Mouse (Mus musculus) urinary bladder, adult 2 months (tissue): ENCODE data around the gene Gas7. TPM values are rescaled to one million over a fixed set of nuclear protein-coding genes. Genes with fewer than 3 reads are reported as not detected.

Source experiments
- DNase-seq: peaks from one replicate; pipeline ENCODE4 v3.0.0; 2022; ENCODE audit warnings: low spot score
- polyA plus RNA-seq: library from polyadenylated mRNA; depleted of rRNA; stranded (reverse); fragments of >200 nt; gene quantifications from 2 replicates; pipeline ENCODE4 v1.2.3, GENCODE M21; 2012

The Gas7 gene
- polyA plus RNA-seq, 1 experiment = 10.5 TPM

GRCm38 (mm10) chr11:67655236-67655959 lies 200.2 kb downstream of the Gas7 start:
- no peak for DNase-seq

- DNase-seq = no peak
These were observed 201.1 kb downstream of the Gas7 start for GRCm38 (mm10) chr11:67656366-67656765.

GRCm38 (mm10) chr11:67656811-67657210 lies 201.6 kb downstream of the Gas7 start:
- no peak for DNase-seq

- DNase-seq = no peak
These were observed 202.6 kb downstream of the Gas7 start for GRCm38 (mm10) chr11:67657685-67658382.

GRCm38 (mm10) chr11:67661465-67661864 lies 206.2 kb downstream of the Gas7 start:
- no peak for DNase-seq

DNA sequence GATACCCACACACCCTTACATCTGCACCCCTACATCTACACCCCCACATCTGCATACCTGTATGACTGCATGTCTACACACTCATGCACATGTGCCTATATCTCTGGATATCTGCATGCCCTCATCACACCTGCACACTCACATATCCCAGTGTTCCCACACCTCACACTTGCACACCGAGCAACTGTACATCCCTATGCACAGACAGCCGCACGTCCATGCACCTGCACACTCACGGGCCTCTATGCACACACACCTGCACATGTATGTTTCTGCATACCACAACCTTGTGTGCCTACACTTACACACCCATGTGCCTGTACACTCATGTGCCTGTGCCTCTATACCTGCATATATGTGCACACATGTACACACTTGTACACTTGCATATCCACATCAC lies 208.2 kb downstream of the Gas7 start:
- no peak for DNase-seq

DNA sequence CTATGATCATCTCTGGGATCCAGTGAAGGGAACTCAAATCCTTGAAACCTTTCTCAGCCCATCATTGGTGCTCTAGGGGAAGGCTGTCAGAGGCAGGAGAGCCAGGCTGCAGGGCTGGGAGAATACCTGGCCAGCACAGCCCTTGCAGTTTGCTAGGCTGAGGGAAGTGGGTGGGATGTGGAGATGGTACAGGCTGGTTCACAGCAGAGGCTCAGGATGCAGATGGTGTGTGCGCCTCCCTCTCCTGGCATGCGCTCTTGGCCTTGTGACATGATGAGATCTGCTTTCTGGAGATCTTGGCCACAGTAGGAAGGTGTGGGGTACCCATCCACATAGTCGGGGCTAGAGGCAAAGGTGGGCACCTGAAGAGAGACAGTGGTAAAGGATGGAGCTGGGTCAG lies 209.0 kb downstream of the Gas7 start:
- no peak for DNase-seq

- DNase-seq = no peak
These were observed 209.7 kb downstream of the Gas7 start for GRCm38 (mm10) chr11:67664918-67665317.

DNA sequence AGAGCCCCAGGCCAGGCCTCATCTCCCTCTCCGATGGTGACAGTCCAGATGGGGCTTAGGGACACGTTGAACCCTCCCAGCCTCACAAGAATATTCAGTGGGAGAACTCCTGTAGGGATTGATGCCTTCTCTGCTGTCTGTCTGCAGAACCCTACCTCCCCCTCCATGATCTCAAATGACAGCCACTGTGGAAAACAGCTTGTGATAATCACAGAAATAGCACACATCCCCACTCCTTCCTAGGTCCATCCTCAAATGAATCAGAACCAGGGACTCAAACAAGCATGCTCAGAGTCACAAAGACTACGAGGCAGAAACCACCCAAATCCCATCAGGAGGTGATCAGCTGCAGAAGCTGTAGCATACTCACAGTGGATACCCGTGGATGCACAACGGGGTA lies 210.9 kb downstream of the Gas7 start:
- no peak for DNase-seq

DNA sequence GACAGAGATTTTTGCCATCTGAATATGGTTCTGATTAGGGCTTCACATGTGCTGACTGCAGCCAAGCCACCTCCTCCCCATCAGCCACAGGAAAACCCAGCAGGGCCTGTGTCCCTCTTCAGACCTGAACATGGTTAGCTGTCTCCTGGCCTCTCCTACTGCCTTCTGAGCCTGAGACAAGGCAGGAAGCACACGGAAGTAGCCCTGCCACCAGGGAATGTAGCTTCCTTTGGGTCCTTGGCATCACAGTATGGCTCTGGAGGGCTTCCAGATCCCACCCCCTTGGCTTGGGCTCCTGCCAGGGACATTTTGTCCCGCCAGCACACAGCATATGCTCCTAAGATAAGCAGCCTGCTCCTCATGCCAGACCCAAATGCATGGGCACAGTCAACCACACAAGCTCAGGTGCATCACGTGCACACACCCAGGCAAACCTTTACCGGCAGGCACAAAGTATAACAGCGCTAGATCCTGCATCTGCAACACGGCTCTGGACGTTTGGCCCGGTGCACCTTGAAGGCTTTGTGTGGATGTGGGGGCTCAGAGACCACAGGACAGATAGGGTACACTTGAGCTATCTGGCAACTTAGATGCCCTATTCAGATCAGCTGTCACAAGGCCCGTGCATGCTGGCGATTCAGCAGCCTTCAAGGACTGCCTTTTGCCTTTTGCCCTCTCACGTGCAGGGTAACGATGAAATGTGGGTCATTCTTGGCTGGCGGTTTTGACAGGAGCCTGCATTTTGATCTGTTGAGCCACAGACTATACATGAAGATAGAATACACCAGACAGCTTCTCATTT lies 212.5 kb downstream of the Gas7 start:
- no peak for DNase-seq

DNA sequence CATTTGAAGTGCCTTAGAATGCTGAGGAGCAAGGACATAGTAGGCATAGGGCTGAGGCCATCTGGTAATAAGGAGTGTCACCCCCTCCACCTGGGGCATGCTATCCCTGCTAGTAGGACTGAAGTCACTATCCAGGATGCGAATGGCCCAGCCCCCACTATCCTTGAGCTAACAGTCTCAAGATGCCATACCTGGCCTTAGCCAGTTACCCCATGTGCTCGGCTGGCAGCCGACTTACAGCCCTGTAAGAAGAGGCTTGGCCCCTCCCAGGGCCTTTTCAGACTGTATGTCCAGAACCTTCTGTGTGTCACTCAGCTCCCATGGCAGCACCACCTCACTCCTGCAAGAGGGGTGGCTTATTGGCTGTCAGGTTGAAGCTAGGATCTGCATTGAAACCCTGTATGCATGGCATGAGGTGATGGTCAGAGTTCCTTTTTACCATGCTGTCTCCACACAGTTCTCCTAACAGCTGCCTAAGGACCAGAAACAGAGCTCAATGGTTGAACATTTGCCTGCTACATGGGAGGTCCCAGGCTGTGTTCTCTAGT lies 213.3 kb downstream of the Gas7 start:
- DNase-seq = no peak

GRCm38 (mm10) chr11:67670031-67670430 lies 214.8 kb downstream of the Gas7 start:
- no peak for DNase-seq

- no peak for DNase-seq
These were observed 216.9 kb downstream of the Gas7 start for GRCm38 (mm10) chr11:67672140-67672539.

- DNase-seq = no peak
These were observed 220.6 kb downstream of the Gas7 start for GRCm38 (mm10) chr11:67675562-67676540.

- DNase-seq = no peak
These were observed 224.1 kb downstream of the Gas7 start for GRCm38 (mm10) chr11:67679300-67679699.

- DNase-seq = no peak
These were observed 224.7 kb downstream of the Gas7 start for GRCm38 (mm10) chr11:67679930-67680329.

DNA sequence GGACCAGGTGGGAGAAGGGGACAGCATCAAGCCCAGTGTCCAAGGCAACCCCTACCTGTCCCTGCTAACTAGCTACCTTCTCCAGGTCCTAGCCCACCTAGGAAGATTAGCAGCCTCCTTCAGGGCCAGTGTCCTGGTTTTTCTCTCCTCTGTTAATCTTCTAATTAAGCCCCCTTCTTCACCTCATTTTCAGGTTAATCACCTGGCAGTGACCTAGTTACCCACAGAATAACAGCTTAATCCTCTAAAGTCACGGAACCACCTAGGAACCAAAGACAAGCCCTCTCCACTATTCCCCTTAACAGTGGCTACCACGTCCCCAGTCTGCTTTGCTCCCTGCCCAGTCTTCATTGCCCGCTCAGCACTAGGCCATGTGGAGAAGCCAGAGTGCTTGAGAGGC lies 226.6 kb downstream of the Gas7 start:
- DNase-seq = no peak

GRCm38 (mm10) chr11:67686109-67686508 lies 230.9 kb downstream of the Gas7 start:
- DNase-seq = no peak

DNA sequence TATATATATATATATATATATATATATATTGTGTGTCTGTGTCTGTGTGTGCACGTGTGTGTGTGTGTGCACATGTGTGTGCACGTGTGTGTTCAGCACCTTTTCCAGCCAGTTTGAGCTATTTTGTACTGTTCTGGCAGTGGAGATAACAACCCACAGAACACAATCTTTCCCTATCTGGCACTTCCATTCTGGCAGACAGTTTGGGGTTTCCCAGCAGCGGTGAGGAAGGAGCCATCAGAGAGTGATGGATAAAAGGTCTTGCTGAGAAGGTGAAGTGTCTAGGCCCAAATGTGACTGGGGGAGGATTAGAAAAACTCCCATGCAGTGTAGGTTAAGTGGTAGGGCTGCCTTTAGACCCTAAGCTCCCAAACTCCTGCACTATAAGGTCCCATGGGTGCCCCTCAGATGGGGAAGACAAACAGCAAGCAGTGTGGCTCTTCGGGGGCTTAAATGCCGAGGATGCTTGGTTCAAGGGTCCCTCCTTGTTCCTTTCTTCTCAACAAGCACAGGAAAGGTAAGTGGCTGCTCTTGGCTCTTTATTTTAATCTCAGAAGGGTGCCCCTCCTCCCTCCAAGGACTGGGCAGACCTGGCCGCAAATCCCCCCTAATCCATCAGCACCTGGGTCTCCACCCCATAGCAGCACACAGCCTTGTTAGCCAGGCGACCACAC lies 239.6 kb downstream of the Gas7 start, which contains the start of gene Rcvrn:
Rcvrn (plus strand) TSS at position 624 of the 674 bp plus-strand sequence.
- no peak for DNase-seq

DNA sequence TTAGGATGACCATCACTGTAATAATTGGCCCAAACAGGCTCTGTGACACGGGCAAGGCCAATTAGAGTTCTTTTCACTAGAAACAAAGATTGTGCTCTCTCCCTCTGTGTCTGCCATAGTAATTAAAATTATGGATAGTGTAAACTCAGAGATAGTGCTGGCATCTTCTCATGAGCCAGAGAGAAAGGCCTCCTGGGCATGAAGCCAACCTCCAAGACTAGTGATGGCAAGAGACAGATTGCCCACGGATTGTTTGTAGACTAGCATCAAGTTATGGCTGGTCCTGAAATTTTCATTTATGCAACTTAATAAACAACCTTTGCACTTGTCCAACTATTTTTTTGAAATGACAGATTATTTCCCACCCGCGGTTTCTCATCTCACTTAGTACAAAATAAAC lies 257.7 kb downstream of the Gas7 start:
- DNase-seq = no peak
